Mouse (Mus musculus): ENCODE data around the gene Cpsf6.

- no peak for TF ChIP-seq EP300 (IDR thresholded peaks at IDR 0.05; ENCODE audit: low read depth)
- no peak for TF ChIP-seq CTCF (IDR thresholded peaks at IDR 0.05; ENCODE audit: low read depth)
Measured at GRCm38 (mm10) chr10:117410481-117411048, 30.8 kb upstream of the Cpsf6 start.
